Mouse (Mus musculus): Measurements from ENCODE around the gene Fabp3.

DNA sequence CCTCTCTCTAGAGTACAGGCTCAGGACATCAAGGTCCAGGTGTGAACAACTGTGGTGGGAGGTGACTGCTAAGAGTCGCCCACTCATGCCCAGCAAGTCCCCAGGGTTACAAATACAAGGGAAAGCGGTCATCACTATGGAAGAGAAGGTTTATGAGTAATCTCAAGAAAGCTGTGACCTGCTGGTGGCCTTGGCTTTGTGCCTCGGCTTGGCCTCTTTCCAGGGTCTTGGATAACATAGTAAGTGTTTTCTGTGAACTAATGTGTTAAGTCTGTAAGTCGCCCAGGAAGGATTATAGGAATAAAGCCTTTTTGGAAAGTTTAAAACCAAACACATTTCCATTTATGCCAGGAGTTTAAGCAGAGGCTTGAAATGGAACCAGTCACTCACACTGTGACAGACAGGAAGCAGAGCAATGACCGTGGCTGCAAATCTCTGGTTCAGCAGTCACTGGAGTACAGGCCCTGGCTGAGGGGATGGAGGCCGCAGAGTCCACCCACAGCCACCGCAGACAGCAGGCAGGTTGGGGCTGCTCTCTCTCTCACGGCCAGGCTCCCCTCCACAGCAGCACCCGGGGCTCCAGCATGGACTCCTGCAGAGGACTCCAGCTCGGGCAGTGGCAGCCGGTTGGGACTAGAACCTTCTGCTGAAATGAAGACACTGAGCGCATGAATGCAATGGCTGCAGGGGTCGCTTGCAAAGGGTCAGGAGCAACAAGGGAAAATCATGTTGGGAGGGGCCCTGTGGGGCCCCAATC lies 7.6 kb downstream of the Fabp3 start:
- no peak for TF ChIP-seq GATA1 (IDR thresholded peaks at IDR 0.05; ENCODE audit: low read length)
- no peak for TF ChIP-seq TAL1 (IDR thresholded peaks at IDR 0.05; ENCODE audit: low read length)
